Mouse (Mus musculus) hindbrain, embryonic 11.5 days (tissue): ENCODE results near the gene Napsa. TPM values are rescaled to one million over a fixed set of nuclear protein-coding genes. Genes with fewer than 3 reads are reported as not detected.

Experiments used
- ATAC-seq: fragments of 200-750 bp; cut with Nextera tagmentation; 2 replicates; pipeline ENCODE4 v1.8.0; 2017; ENCODE audit warnings: mild to moderate bottlenecking, moderate TSS enrichment, moderate library complexity; ENCODE audit not compliant: low FRiP score
- DNase-seq: peaks from one replicate; pipeline ENCODE4 v3.0.0-alpha.2; 2015; ENCODE audit warnings: low spot score
- H3K27ac ChIP-seq: fragments of 300-500 bp; sonication (generic); 2 replicates; pipeline ENCODE4 v1.5.1; 2014; ENCODE audit warnings: mild to moderate bottlenecking, low read depth, low read length
- H3K27me3 ChIP-seq: fragments of 300-500 bp; sonication (generic); 2 replicates; pipeline ENCODE4 v1.6.1; 2014; ENCODE audit warnings: mild to moderate bottlenecking, low read length, moderate library complexity, mixed read lengths; ENCODE audit not compliant: control insufficient read depth, insufficient read depth
- H3K36me3 ChIP-seq: fragments of 300-500 bp; sonication (generic); 2 replicates; pipeline ENCODE4 v1.6.1; 2014; ENCODE audit warnings: mild to moderate bottlenecking, low read length, moderate library complexity, mixed read lengths; ENCODE audit not compliant: control insufficient read depth, insufficient read depth
- H3K4me1 ChIP-seq: fragments of 300-500 bp; sonication (generic); replicated peaks from 2 replicates; pipeline ENCODE4 v1.6.1; 2014; ENCODE audit warnings: low read length, mixed read lengths; ENCODE audit not compliant: control insufficient read depth, insufficient read depth
- H3K4me2 ChIP-seq: fragments of 300-500 bp; sonication (generic); replicated peaks from 2 replicates; pipeline ENCODE4 v1.6.1; 2014; ENCODE audit warnings: mild to moderate bottlenecking, low read depth, low read length
- H3K4me3 ChIP-seq: fragments of 300-500 bp; sonication (generic); 2 replicates; pipeline ENCODE4 v1.5.1; 2014; ENCODE audit warnings: low read depth, low read length
- H3K9ac ChIP-seq: fragments of 300-500 bp; sonication (generic); 2 replicates; pipeline ENCODE4 v1.6.1; 2014; ENCODE audit warnings: low read depth, low read length
- H3K9me3 ChIP-seq: fragments of 300-500 bp; sonication (generic); 2 replicates; pipeline ENCODE4 v1.6.1; 2016; ENCODE audit warnings: low read length; ENCODE audit not compliant: control insufficient read depth
- WGBS: fragments of 180-500 bp; shearing (Covaris S2); extraction: QIAGEN DNeasy Blood & Tissue Kit; methylation state at CpG from one replicate; pipeline ENCODE4 v1.1.7; 2014; 5-methylcytosine and 5-hydroxymethylcytosine counted together
- polyA plus RNA-seq: library from polyadenylated mRNA; unstranded; fragments of >200 nt; fragmentation: Nextera tagmentation; extraction: Ambion mirVana; gene quantifications from 2 replicates; pipeline ENCODE4 v1.2.1, GENCODE M21; 2014

Napsa gene
- polyA plus RNA-seq, 1 experiment from 2014 or later = 0.28 TPM

GRCm38 (mm10) chr7:44602443-44602842 lies 30.3 kb downstream of the Napsa start:
- Histone ChIP-seq H3K4me1 (peaks cover 8% of the 10 kb centered on the region), H3K4me2 (0 out of 2 replicates have a peak overlapping the region, but pooled peaks have one; percentile 7), H3K4me3 (no peak overlapping the region), H3K27ac (0 out of 2 replicates have a peak overlapping the region, but pooled peaks have one; percentile 30), H3K27me3 (peaks cover 30% of the 10 kb centered on the region), H3K36me3 (no peaks in the 10 kb centered on the region), H3K9ac (no peak overlapping the region), H3K9me3 (no peaks in the 10 kb centered on the region)
- DNase-seq (peak; percentile 53), ATAC-seq (peak; percentile 20)
- 17% methylated on average over 11 of the region's 11 CpGs for WGBS

GRCm38 (mm10) chr7:44603186-44603855 lies 31.1 kb downstream of the Napsa start:
- WGBS = 2% methylated on average over 20 of the region's 20 CpGs
- Histone ChIP-seq H3K36me3 (no peaks in the 10 kb centered on the region), H3K9me3 (no peaks in the 10 kb centered on the region), H3K4me2 (peak overlapping the region; percentile 43), H3K4me3 (no peak overlapping the region; the same call in 1 of the 2 replicates), H3K9ac (no peak overlapping the region), H3K27me3 (peaks cover 30% of the 10 kb centered on the region), H3K27ac (no peak overlapping the region), H3K4me1 (peaks cover 8% of the 10 kb centered on the region)
- peak; percentile 43 for DNase-seq
- ATAC-seq = 0 out of 2 replicates have a peak, but pooled peaks have one; percentile 1

GRCm38 (mm10) chr7:44604139-44604606 lies 32.0 kb downstream of the Napsa start:
- Histone ChIP-seq H3K9ac (0 out of 2 replicates have a peak overlapping the region, but pooled peaks have one; percentile 4), H3K27me3 (peaks cover 30% of the 10 kb centered on the region), H3K27ac (no peak overlapping the region), H3K36me3 (no peaks in the 10 kb centered on the region), H3K4me3 (peak overlapping the region; percentile 22), H3K9me3 (no peaks in the 10 kb centered on the region), H3K4me1 (peaks cover 8% of the 10 kb centered on the region), H3K4me2 (peak overlapping the region; percentile 43)
- WGBS = under 1% methylated on average over 17 of the region's 25 CpGs
- peak; percentile 72 for ATAC-seq
- peak; percentile 78 for DNase-seq

GRCm38 (mm10) chr7:44604619-44605018 lies 32.4 kb downstream of the Napsa start:
- peaks cover 8% of the 10 kb centered on the region for H3K4me1 ChIP-seq
- WGBS = under 1% methylated on average over 6 of the region's 8 CpGs
- H3K9ac ChIP-seq = no peak overlapping the region
- ATAC-seq = peak; percentile 25; the same call in 1 of the 2 replicates
- no peaks in the 10 kb centered on the region for H3K9me3 ChIP-seq
- H3K36me3 ChIP-seq = no peaks in the 10 kb centered on the region
- no peak for DNase-seq
- peaks cover 30% of the 10 kb centered on the region for H3K27me3 ChIP-seq
- H3K27ac ChIP-seq = no peak overlapping the region
- peak overlapping the region; percentile 43 for H3K4me2 ChIP-seq
- H3K4me3 ChIP-seq = no peak overlapping the region

DNA sequence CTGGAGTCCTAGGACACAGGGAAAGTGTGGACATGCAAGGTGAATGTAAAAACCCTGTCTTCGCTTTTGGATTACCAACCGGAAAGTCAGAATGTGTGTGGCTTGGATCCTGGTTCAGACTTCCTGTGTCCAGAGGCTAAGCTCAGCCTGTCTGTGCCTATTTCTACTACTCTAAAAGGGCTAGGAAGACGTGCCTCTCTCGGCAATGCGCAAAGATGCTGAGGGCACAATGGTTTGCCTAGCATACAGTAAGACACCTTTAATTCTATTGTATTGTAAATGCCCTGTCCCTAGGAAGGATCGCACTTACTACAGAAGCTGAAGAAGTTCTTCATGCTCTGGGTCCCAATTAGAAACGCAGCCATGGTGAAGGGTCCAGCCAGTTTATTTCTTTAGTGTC lies 33.3 kb downstream of the Napsa start:
- ATAC-seq = no peak
- DNase-seq = peak; percentile 4
- Histone ChIP-seq H3K27me3 (peaks cover 30% of the 10 kb centered on the region), H3K27ac (no peak overlapping the region), H3K4me2 (no peak overlapping the region), H3K9ac (no peak overlapping the region), H3K4me3 (no peak overlapping the region), H3K36me3 (no peaks in the 10 kb centered on the region), H3K9me3 (no peaks in the 10 kb centered on the region), H3K4me1 (peaks cover 8% of the 10 kb centered on the region)
- 38% methylated on average over 7 of the region's 7 CpGs for WGBS

GRCm38 (mm10) chr7:44606171-44606901 lies 34.2 kb downstream of the Napsa start:
- no peak overlapping the region for H3K9ac ChIP-seq
- H3K4me3 ChIP-seq = no peak overlapping the region
- peaks cover 8% of the 10 kb centered on the region for H3K4me1 ChIP-seq
- H3K9me3 ChIP-seq = no peaks in the 10 kb centered on the region
- ATAC-seq (no peak), DNase-seq (peak; percentile 6)
- no peak overlapping the region for H3K27ac ChIP-seq
- 10% methylated on average over 29 of the region's 29 CpGs for WGBS
- H3K4me2 ChIP-seq = no peak overlapping the region
- peaks cover 23% of the 10 kb centered on the region for H3K27me3 ChIP-seq
- no peaks in the 10 kb centered on the region for H3K36me3 ChIP-seq

GRCm38 (mm10) chr7:44612192-44612591 lies 40.0 kb downstream of the Napsa start:
- no peaks in the 10 kb centered on the region for H3K4me1 ChIP-seq
- H3K9ac ChIP-seq = no peak overlapping the region
- H3K4me2 ChIP-seq = no peak overlapping the region
- H3K36me3 ChIP-seq = no peaks in the 10 kb centered on the region
- H3K4me3 ChIP-seq = no peak overlapping the region
- DNase-seq = no peak
- ATAC-seq = no peak
- 84% methylated on average over 7 of the region's 7 CpGs for WGBS
- no peaks in the 10 kb centered on the region for H3K9me3 ChIP-seq
- no peak overlapping the region for H3K27ac ChIP-seq
- peaks cover 6% of the 10 kb centered on the region for H3K27me3 ChIP-seq

GRCm38 (mm10) chr7:44614041-44614688 lies 42.0 kb downstream of the Napsa start:
- Histone ChIP-seq H3K9me3 (no peaks in the 10 kb centered on the region), H3K9ac (no peak overlapping the region), H3K27ac (no peak overlapping the region), H3K4me1 (no peaks in the 10 kb centered on the region), H3K27me3 (peaks cover 6% of the 10 kb centered on the region), H3K4me3 (no peak overlapping the region), H3K4me2 (no peak overlapping the region; the same call in 1 of the 2 replicates), H3K36me3 (no peaks in the 10 kb centered on the region)
- DNase-seq (peak; percentile 30), ATAC-seq (no peak)
- 9% methylated on average over 20 of the region's 20 CpGs for WGBS
